Mouse (Mus musculus): Measurements from ENCODE around the gene Fign. TPM values are rescaled to one million over a fixed set of nuclear protein-coding genes. Genes with fewer than 3 reads are reported as not detected.

Fign gene
- polyA plus RNA-seq, 1 experiment from 2014 or later = 5.3 TPM

- Histone ChIP-seq H3K9me3 (ENCODE audit: control insufficient read depth, low read depth, low read length) (no peaks in the 10 kb centered on the region), H3K4me1 (ENCODE audit: control insufficient read depth, insufficient read depth, low read length) (no peaks in the 10 kb centered on the region; the same call in 1 of the 2 replicates), H3K27ac (ENCODE audit: low read length) (peak overlapping the region; percentile 89; the same call in 1 of the 2 replicates), H3K4me2 (replicated peaks; ENCODE audit: low read depth, low read length) (peak overlapping the region; percentile 71), H3K9ac (replicated peaks; ENCODE audit: low read depth, low read length) (peak overlapping the region; percentile 39), H3K36me3 (ENCODE audit: control insufficient read depth, insufficient read depth, low read length) (no peaks in the 10 kb centered on the region), H3K4me3 (ENCODE audit: low read depth, low read length) (peak overlapping the region; percentile 49), H3K27me3 (ENCODE audit: control insufficient read depth, insufficient read depth, low read length) (no peaks in the 10 kb centered on the region)
- 1% methylated on average over 12 of the region's 12 CpGs for WGBS
- no peak for ATAC-seq (ENCODE audit: insufficient number of reproducible peaks, insufficient read depth, low FRiP score, low read depth)
Observed at GRCm38 (mm10) chr2:64096721-64097411, 972 bp downstream of the Fign start.

GRCm38 (mm10) chr2:64096176-64096575 lies 1.7 kb downstream of the Fign start:
- no peak overlapping the region for H3K27ac ChIP-seq (ENCODE audit: low read length)
- H3K9ac ChIP-seq (replicated peaks; ENCODE audit: low read depth, low read length) = no peak overlapping the region
- WGBS = 44% methylated on average over 5 of the region's 5 CpGs
- peak overlapping the region; percentile 71 for H3K4me2 ChIP-seq (replicated peaks; ENCODE audit: low read depth, low read length)
- H3K4me1 ChIP-seq (ENCODE audit: control insufficient read depth, insufficient read depth, low read length) = no peaks in the 10 kb centered on the region; the same call in 1 of the 2 replicates
- no peaks in the 10 kb centered on the region for H3K36me3 ChIP-seq (ENCODE audit: control insufficient read depth, insufficient read depth, low read length)
- ATAC-seq (ENCODE audit: insufficient number of reproducible peaks, insufficient read depth, low FRiP score, low read depth) = no peak
- peak overlapping the region; percentile 49 for H3K4me3 ChIP-seq (ENCODE audit: low read depth, low read length)
- H3K9me3 ChIP-seq (ENCODE audit: control insufficient read depth, low read depth, low read length) = no peaks in the 10 kb centered on the region
- H3K27me3 ChIP-seq (ENCODE audit: control insufficient read depth, insufficient read depth, low read length) = no peaks in the 10 kb centered on the region

GRCm38 (mm10) chr2:64095561-64095960 lies 2.3 kb downstream of the Fign start:
- Histone ChIP-seq H3K4me1 (ENCODE audit: control insufficient read depth, insufficient read depth, low read length) (no peaks in the 10 kb centered on the region; the same call in 1 of the 2 replicates), H3K36me3 (ENCODE audit: control insufficient read depth, insufficient read depth, low read length) (no peaks in the 10 kb centered on the region), H3K4me2 (replicated peaks; ENCODE audit: low read depth, low read length) (peak overlapping the region; percentile 19), H3K4me3 (ENCODE audit: low read depth, low read length) (peak overlapping the region; percentile 1; the same call in 1 of the 2 replicates), H3K27ac (ENCODE audit: low read length) (no peak overlapping the region), H3K9ac (replicated peaks; ENCODE audit: low read depth, low read length) (no peak overlapping the region), H3K9me3 (ENCODE audit: control insufficient read depth, low read depth, low read length) (no peaks in the 10 kb centered on the region), H3K27me3 (ENCODE audit: control insufficient read depth, insufficient read depth, low read length) (no peaks in the 10 kb centered on the region)
- WGBS = 31% methylated on average over 5 of the region's 5 CpGs
- no peak for ATAC-seq (ENCODE audit: insufficient number of reproducible peaks, insufficient read depth, low FRiP score, low read depth)

- H3K4me2 ChIP-seq (replicated peaks; ENCODE audit: low read depth, low read length) = no peak overlapping the region
- 50% methylated on average over 6 of the region's 6 CpGs for WGBS
Observed at GRCm38 (mm10) chr2:64093087-64093486, 4.8 kb downstream of the Fign start.

GRCm38 (mm10) chr2:64083853-64084427 lies 13.9 kb downstream of the Fign start:
- 55% methylated on average over 5 of the region's 5 CpGs for WGBS
- H3K4me3 ChIP-seq (ENCODE audit: low read depth, low read length) = no peak overlapping the region
- no peak overlapping the region for H3K9ac ChIP-seq (replicated peaks; ENCODE audit: low read depth, low read length)
- H3K4me1 ChIP-seq (ENCODE audit: control insufficient read depth, insufficient read depth, low read length) = no peaks in the 10 kb centered on the region
- H3K27ac ChIP-seq (ENCODE audit: low read length) = no peak overlapping the region
- H3K36me3 ChIP-seq (ENCODE audit: control insufficient read depth, insufficient read depth, low read length) = no peaks in the 10 kb centered on the region
- no peaks in the 10 kb centered on the region for H3K9me3 ChIP-seq (ENCODE audit: control insufficient read depth, low read depth, low read length)
- H3K4me2 ChIP-seq (replicated peaks; ENCODE audit: low read depth, low read length) = no peak overlapping the region
- ATAC-seq (ENCODE audit: insufficient number of reproducible peaks, insufficient read depth, low FRiP score, low read depth) = no peak
- no peaks in the 10 kb centered on the region for H3K27me3 ChIP-seq (ENCODE audit: control insufficient read depth, insufficient read depth, low read length)

More at GRCm38 (mm10) chr2:64093087-64093486, 4.8 kb downstream of the Fign start:
- H3K36me3 ChIP-seq (ENCODE audit: control insufficient read depth, insufficient read depth, low read length) = no peaks in the 10 kb centered on the region
- no peaks in the 10 kb centered on the region for H3K27me3 ChIP-seq (ENCODE audit: control insufficient read depth, insufficient read depth, low read length)
- H3K4me1 ChIP-seq (ENCODE audit: control insufficient read depth, insufficient read depth, low read length) = no peaks in the 10 kb centered on the region; the same call in 1 of the 2 replicates
- no peak overlapping the region for H3K27ac ChIP-seq (ENCODE audit: low read length)
- no peak overlapping the region for H3K4me3 ChIP-seq (ENCODE audit: low read depth, low read length)
- no peak overlapping the region for H3K9ac ChIP-seq (replicated peaks; ENCODE audit: low read depth, low read length)
- ATAC-seq (ENCODE audit: insufficient number of reproducible peaks, insufficient read depth, low FRiP score, low read depth) = no peak
- H3K9me3 ChIP-seq (ENCODE audit: control insufficient read depth, low read depth, low read length) = no peaks in the 10 kb centered on the region

- Histone ChIP-seq H3K27me3 (ENCODE audit: control insufficient read depth, insufficient read depth, low read length) (no peaks in the 10 kb centered on the region), H3K4me3 (ENCODE audit: low read depth, low read length) (no peak overlapping the region), H3K27ac (ENCODE audit: low read length) (no peak overlapping the region), H3K9ac (replicated peaks; ENCODE audit: low read depth, low read length) (no peak overlapping the region), H3K36me3 (ENCODE audit: control insufficient read depth, insufficient read depth, low read length) (no peaks in the 10 kb centered on the region), H3K4me2 (replicated peaks; ENCODE audit: low read depth, low read length) (no peak overlapping the region), H3K9me3 (ENCODE audit: control insufficient read depth, low read depth, low read length) (no peaks in the 10 kb centered on the region), H3K4me1 (ENCODE audit: control insufficient read depth, insufficient read depth, low read length) (peaks cover 8% of the 10 kb centered on the region; the same call in 1 of the 2 replicates)
- 20% methylated on average over 4 of the region's 4 CpGs for WGBS
- no peak for ATAC-seq (ENCODE audit: insufficient number of reproducible peaks, insufficient read depth, low FRiP score, low read depth)
Observed at GRCm38 (mm10) chr2:64079765-64080164, 18.1 kb downstream of the Fign start.

GRCm38 (mm10) chr2:64078551-64078950 lies 19.3 kb downstream of the Fign start:
- WGBS = 47% methylated on average over 3 of the region's 3 CpGs
- Histone ChIP-seq H3K4me2 (replicated peaks; ENCODE audit: low read depth, low read length) (no peak overlapping the region), H3K4me1 (ENCODE audit: control insufficient read depth, insufficient read depth, low read length) (peaks cover 8% of the 10 kb centered on the region; the same call in 1 of the 2 replicates), H3K27me3 (ENCODE audit: control insufficient read depth, insufficient read depth, low read length) (no peaks in the 10 kb centered on the region), H3K9ac (replicated peaks; ENCODE audit: low read depth, low read length) (no peak overlapping the region), H3K9me3 (ENCODE audit: control insufficient read depth, low read depth, low read length) (no peaks in the 10 kb centered on the region), H3K36me3 (ENCODE audit: control insufficient read depth, insufficient read depth, low read length) (no peaks in the 10 kb centered on the region), H3K27ac (ENCODE audit: low read length) (no peak overlapping the region), H3K4me3 (ENCODE audit: low read depth, low read length) (no peak overlapping the region)
- ATAC-seq (ENCODE audit: insufficient number of reproducible peaks, insufficient read depth, low FRiP score, low read depth) = no peak

- Histone ChIP-seq H3K27me3 (ENCODE audit: control insufficient read depth, insufficient read depth, low read length) (no peaks in the 10 kb centered on the region), H3K27ac (ENCODE audit: low read length) (no peak overlapping the region), H3K4me2 (replicated peaks; ENCODE audit: low read depth, low read length) (no peak overlapping the region), H3K36me3 (ENCODE audit: control insufficient read depth, insufficient read depth, low read length) (no peaks in the 10 kb centered on the region), H3K4me1 (ENCODE audit: control insufficient read depth, insufficient read depth, low read length) (peaks cover 8% of the 10 kb centered on the region; the same call in 1 of the 2 replicates), H3K9ac (replicated peaks; ENCODE audit: low read depth, low read length) (no peak overlapping the region), H3K9me3 (ENCODE audit: control insufficient read depth, low read depth, low read length) (no peaks in the 10 kb centered on the region), H3K4me3 (ENCODE audit: low read depth, low read length) (no peak overlapping the region)
- WGBS = 79% methylated on average over 2 of the region's 2 CpGs
- no peak for ATAC-seq (ENCODE audit: insufficient number of reproducible peaks, insufficient read depth, low FRiP score, low read depth)
Observed at GRCm38 (mm10) chr2:64077846-64078245, 20.0 kb downstream of the Fign start.
